Mouse (Mus musculus): ENCODE results near the gene Cycs. TPM values are rescaled to one million over a fixed set of nuclear protein-coding genes. Genes with fewer than 3 reads are reported as not detected.

Gene Cycs
- polyA plus RNA-seq (2012; rRNA removed): 0.42 and 1.0 TPM in 2 replicates

- H3K27me3 ChIP-seq (ENCODE audit: control insufficient read depth, insufficient read depth, low read length): no peaks in the 10 kb centered on the region
- TF ChIP-seq POLR2A (IDR thresholded peaks at IDR 0.05; ENCODE audit: low read depth, low read length) (peak; percentile 85), CTCF (IDR thresholded peaks at IDR 0.05; ENCODE audit: extremely low read depth, insufficient read length, insufficient replicate concordance, low read depth, low read length) (peak; percentile 18; the same call in 1 of the 2 replicates)
- peaks cover 10% of the 10 kb centered on the region for H3K36me3 ChIP-seq (ENCODE audit: control insufficient read depth, insufficient read depth, low read length)
- no peaks in the 10 kb centered on the region for H3K4me1 ChIP-seq (ENCODE audit: control insufficient read depth, insufficient read depth, insufficient read length, low read length)
- peak within 1 kb of the TSS; percentile 83 for H3K4me3 ChIP-seq (ENCODE audit: low read depth, low read length)
- H3K27ac ChIP-seq (ENCODE audit: insufficient read depth, low read depth, low read length): peak within 1 kb of the TSS; percentile 83
- under 1% methylated on average over 78 of the region's 78 CpGs for WGBS
These were observed at the start of gene Cycs for GRCm38 (mm10) chr6:50566141-50566996. Cycs (minus strand) TSS chr6:50566538.

GRCm38 (mm10) chr6:50601620-50602019 is 35.3 kb upstream of the Cycs start:
- Histone ChIP-seq H3K36me3 (ENCODE audit: control insufficient read depth, insufficient read depth, low read length) (no peaks in the 10 kb centered on the region), H3K4me1 (ENCODE audit: control insufficient read depth, insufficient read depth, insufficient read length, low read length) (no peaks in the 10 kb centered on the region), H3K4me3 (ENCODE audit: low read depth, low read length) (no peak overlapping the region), H3K27me3 (ENCODE audit: control insufficient read depth, insufficient read depth, low read length) (no peaks in the 10 kb centered on the region), H3K27ac (ENCODE audit: insufficient read depth, low read depth, low read length) (no peak overlapping the region)
- TF ChIP-seq POLR2A (IDR thresholded peaks at IDR 0.05; ENCODE audit: low read depth, low read length) (no peak), CTCF (IDR thresholded peaks at IDR 0.05; ENCODE audit: extremely low read depth, insufficient read length, insufficient replicate concordance, low read depth, low read length) (peak; percentile 75; the same call in 1 of the 2 replicates)
- WGBS: 26% methylated on average over 4 of the region's 4 CpGs

GRCm38 (mm10) chr6:50598560-50598959 is 32.2 kb upstream of the Cycs start:
- Histone ChIP-seq H3K27me3 (ENCODE audit: control insufficient read depth, insufficient read depth, low read length) (no peaks in the 10 kb centered on the region), H3K36me3 (ENCODE audit: control insufficient read depth, insufficient read depth, low read length) (no peaks in the 10 kb centered on the region), H3K4me3 (ENCODE audit: low read depth, low read length) (no peak overlapping the region), H3K27ac (ENCODE audit: insufficient read depth, low read depth, low read length) (no peak overlapping the region), H3K4me1 (ENCODE audit: control insufficient read depth, insufficient read depth, insufficient read length, low read length) (no peaks in the 10 kb centered on the region)
- TF ChIP-seq CTCF (IDR thresholded peaks at IDR 0.05; ENCODE audit: extremely low read depth, insufficient read length, insufficient replicate concordance, low read depth, low read length) (no peak), POLR2A (IDR thresholded peaks at IDR 0.05; ENCODE audit: low read depth, low read length) (no peak)
- 28% methylated on average over 5 of the region's 5 CpGs for WGBS

- no peak within 1 kb of the TSS for H3K27ac ChIP-seq (ENCODE audit: insufficient read depth, low read depth, low read length)
These were observed 30.2 kb upstream of the Cycs start, which contains the start of gene 4921507P07Rik for GRCm38 (mm10) chr6:50596301-50597211. 4921507P07Rik (minus strand) TSS chr6:50596632.

DNA sequence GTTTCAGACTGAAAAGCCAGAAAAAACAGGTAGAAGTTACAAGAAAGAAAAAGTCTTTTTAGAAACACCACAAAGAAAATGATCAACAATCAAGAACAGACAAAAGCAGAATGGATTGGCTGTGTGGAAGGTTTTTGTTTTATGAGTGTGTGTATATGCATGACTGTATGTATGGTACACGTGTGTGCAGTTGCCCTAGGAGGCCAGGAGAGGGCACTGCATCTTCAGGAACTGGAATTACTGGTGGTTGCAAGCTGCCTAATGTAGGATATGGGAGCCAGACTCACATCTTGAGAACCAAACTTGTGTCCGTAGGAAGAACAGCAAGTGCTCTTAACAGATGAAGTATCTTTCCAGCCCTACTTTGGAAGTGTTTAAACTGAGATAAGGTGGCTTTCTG is 28.0 kb upstream of the Cycs start:
- Histone ChIP-seq H3K4me3 (ENCODE audit: low read depth, low read length) (no peak overlapping the region), H3K36me3 (ENCODE audit: control insufficient read depth, insufficient read depth, low read length) (no peaks in the 10 kb centered on the region), H3K27ac (ENCODE audit: insufficient read depth, low read depth, low read length) (no peak overlapping the region), H3K4me1 (ENCODE audit: control insufficient read depth, insufficient read depth, insufficient read length, low read length) (no peaks in the 10 kb centered on the region), H3K27me3 (ENCODE audit: control insufficient read depth, insufficient read depth, low read length) (no peaks in the 10 kb centered on the region)
- TF ChIP-seq CTCF (IDR thresholded peaks at IDR 0.05; ENCODE audit: extremely low read depth, insufficient read length, insufficient replicate concordance, low read depth, low read length) (no peak), POLR2A (IDR thresholded peaks at IDR 0.05; ENCODE audit: low read depth, low read length) (no peak)
- whole genome bisulfite sequencing: 93% methylated on average over 2 of the region's 2 CpGs

More at GRCm38 (mm10) chr6:50596301-50597211, 30.2 kb upstream of the Cycs start, which contains the start of gene 4921507P07Rik:
- no peaks in the 10 kb centered on the region for H3K27me3 ChIP-seq (ENCODE audit: control insufficient read depth, insufficient read depth, low read length)
- no peaks in the 10 kb centered on the region for H3K4me1 ChIP-seq (ENCODE audit: control insufficient read depth, insufficient read depth, insufficient read length, low read length)
- WGBS: under 1% methylated on average over 58 of the region's 62 CpGs
- H3K4me3 ChIP-seq (ENCODE audit: low read depth, low read length): peak within 1 kb of the TSS; percentile 78
- TF ChIP-seq POLR2A (IDR thresholded peaks at IDR 0.05; ENCODE audit: low read depth, low read length) (no peak), CTCF (IDR thresholded peaks at IDR 0.05; ENCODE audit: extremely low read depth, insufficient read length, insufficient replicate concordance, low read depth, low read length) (peak; percentile 83; the same call in 1 of the 2 replicates)
- H3K36me3 ChIP-seq (ENCODE audit: control insufficient read depth, insufficient read depth, low read length): no peaks in the 10 kb centered on the region

DNA sequence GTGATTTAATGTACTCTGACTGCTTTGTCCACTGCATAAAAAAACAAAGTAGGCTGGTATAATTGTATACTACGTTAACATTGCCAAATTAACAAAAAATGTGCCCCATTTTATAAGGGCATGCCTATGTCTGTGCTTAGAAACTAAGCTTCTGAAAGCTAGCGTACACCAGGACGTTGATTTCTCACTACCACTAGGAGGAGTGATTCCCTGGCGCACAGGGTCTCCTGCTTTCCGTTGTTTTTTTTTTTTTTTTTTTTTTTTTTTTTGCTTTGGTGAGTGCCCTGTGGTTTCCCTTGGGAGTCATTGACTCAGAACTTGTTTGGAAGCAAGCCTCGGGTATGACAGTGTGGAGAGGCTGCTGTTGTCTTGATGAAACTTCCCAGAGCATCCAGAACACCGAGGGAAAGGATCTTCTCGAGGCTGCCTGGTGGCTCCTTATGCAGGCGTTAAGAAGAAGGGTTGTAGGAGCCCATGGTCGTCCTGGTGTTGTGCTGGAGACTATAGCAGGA is 27.1 kb upstream of the Cycs start:
- Histone ChIP-seq H3K4me3 (ENCODE audit: low read depth, low read length) (no peak overlapping the region), H3K27me3 (ENCODE audit: control insufficient read depth, insufficient read depth, low read length) (no peaks in the 10 kb centered on the region), H3K27ac (ENCODE audit: insufficient read depth, low read depth, low read length) (no peak overlapping the region), H3K4me1 (ENCODE audit: control insufficient read depth, insufficient read depth, insufficient read length, low read length) (no peaks in the 10 kb centered on the region), H3K36me3 (ENCODE audit: control insufficient read depth, insufficient read depth, low read length) (no peaks in the 10 kb centered on the region)
- 86% methylated on average over 10 of the region's 10 CpGs for WGBS
- TF ChIP-seq CTCF (IDR thresholded peaks at IDR 0.05; ENCODE audit: extremely low read depth, insufficient read length, insufficient replicate concordance, low read depth, low read length) (no peak), POLR2A (IDR thresholded peaks at IDR 0.05; ENCODE audit: low read depth, low read length) (no peak)
